Mouse (Mus musculus) hindbrain, embryonic 12.5 days (tissue): ENCODE data around the gene Map3k21. TPM values are rescaled to one million over a fixed set of nuclear protein-coding genes. Genes with fewer than 3 reads are reported as not detected.

Experiments
- ATAC-seq: fragments of 200-750 bp; cut with Nextera tagmentation; 2 replicates; pipeline ENCODE4 v1.8.0; 2017; ENCODE audit warnings: moderate TSS enrichment; ENCODE audit not compliant: low FRiP score
- H3K27ac ChIP-seq: fragments of 300-500 bp; sonication (generic); 2 replicates; pipeline ENCODE4 v1.5.1; 2016; ENCODE audit warnings: mild to moderate bottlenecking
- H3K27me3 ChIP-seq: fragments of 300-500 bp; sonication (generic); 2 replicates; pipeline ENCODE4 v1.6.1; 2016; ENCODE audit warnings: mild to moderate bottlenecking
- H3K36me3 ChIP-seq: fragments of 300-500 bp; sonication (generic); 2 replicates; pipeline ENCODE4 v1.6.1; 2016; ENCODE audit warnings: mild to moderate bottlenecking
- H3K4me1 ChIP-seq: fragments of 300-500 bp; sonication (generic); 2 replicates; pipeline ENCODE4 v1.6.1; 2016
- H3K4me2 ChIP-seq: fragments of 300-500 bp; sonication (generic); replicated peaks from 2 replicates; pipeline ENCODE4 v1.6.1; 2016; ENCODE audit warnings: mild to moderate bottlenecking
- H3K4me3 ChIP-seq: fragments of 300-500 bp; sonication (generic); 2 replicates; pipeline ENCODE4 v1.5.1; 2016; ENCODE audit warnings: mild to moderate bottlenecking
- H3K9ac ChIP-seq: fragments of 300-500 bp; sonication (generic); 2 replicates; pipeline ENCODE4 v1.6.1; 2016; ENCODE audit warnings: mild to moderate bottlenecking, moderate library complexity
- H3K9me3 ChIP-seq: fragments of 300-500 bp; sonication (generic); replicated peaks from 2 replicates; pipeline ENCODE4 v1.6.1; 2016; ENCODE audit warnings: mild to moderate bottlenecking
- WGBS: fragments of 180-500 bp; shearing (Covaris S2); methylation state at CpG from one replicate; pipeline ENCODE4 v1.1.7; 2016; 5-methylcytosine and 5-hydroxymethylcytosine counted together
- polyA plus RNA-seq: library from polyadenylated mRNA; unstranded; fragments of >200 nt; fragmentation: Nextera tagmentation; extraction: Ambion mirVana; gene quantifications from 2 replicates; pipeline ENCODE4 v1.2.1, GENCODE M21; 2016

Map3k21 gene
- polyA plus RNA-seq, 1 experiment from 2014 or later = 0.31 TPM

GRCm38 (mm10) chr8:125985364-125985763, 75.1 kb downstream of the Map3k21 start:
- H3K27me3 ChIP-seq = 0 out of 2 replicates have a peak, but pooled peaks cover 2% of the 10 kb centered on the region
- WGBS = 92% methylated on average over 2 of the region's 2 CpGs
- ATAC-seq = no peak
- H3K4me2 ChIP-seq = no peak overlapping the region
- H3K4me3 ChIP-seq = no peak overlapping the region
- H3K9ac ChIP-seq = no peak overlapping the region
- no peak overlapping the region for H3K27ac ChIP-seq
- H3K9me3 ChIP-seq = no peaks in the 10 kb centered on the region
- H3K4me1 ChIP-seq = peaks cover 5% of the 10 kb centered on the region; the same call in 1 of the 2 replicates
- no peaks in the 10 kb centered on the region for H3K36me3 ChIP-seq

DNA sequence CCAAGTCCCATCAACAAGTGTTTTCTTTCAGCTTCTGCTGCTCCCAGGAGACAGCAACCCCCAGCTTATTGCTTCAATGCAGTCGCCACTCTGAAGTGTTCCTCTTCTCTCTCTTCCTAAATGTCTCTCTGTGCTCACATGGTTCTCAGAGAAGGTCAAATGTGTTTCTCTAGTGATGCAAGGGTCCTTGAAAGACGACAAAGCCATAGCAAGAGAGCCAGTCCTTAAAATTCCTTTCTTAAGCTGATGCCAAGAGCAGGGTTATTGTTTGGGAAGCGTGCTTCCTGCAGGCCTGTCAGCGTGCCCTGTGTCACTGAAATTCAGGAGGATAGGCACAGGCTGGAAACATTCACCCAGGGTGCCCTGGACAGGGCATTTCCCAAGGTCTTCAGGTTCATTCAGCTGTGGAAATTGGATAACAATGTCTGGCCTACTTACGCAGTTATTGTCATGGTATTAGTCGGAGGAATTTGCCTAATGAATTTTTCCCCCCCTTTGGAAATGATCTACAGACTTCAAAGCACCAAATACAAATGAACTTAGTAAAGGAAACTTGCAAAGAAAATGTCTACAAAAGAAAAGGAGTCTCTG, 76.8 kb downstream of the Map3k21 start:
- H3K36me3 ChIP-seq = no peaks in the 10 kb centered on the region
- no peak for ATAC-seq
- no peak overlapping the region for H3K9ac ChIP-seq
- no peaks in the 10 kb centered on the region for H3K9me3 ChIP-seq
- H3K27me3 ChIP-seq = 0 out of 2 replicates have a peak, but pooled peaks cover 2% of the 10 kb centered on the region
- H3K4me3 ChIP-seq = no peak overlapping the region
- no peak overlapping the region for H3K27ac ChIP-seq
- 32% methylated on average over 6 of the region's 6 CpGs for WGBS
- no peak overlapping the region for H3K4me2 ChIP-seq
- H3K4me1 ChIP-seq = peaks cover 5% of the 10 kb centered on the region; the same call in 1 of the 2 replicates

DNA sequence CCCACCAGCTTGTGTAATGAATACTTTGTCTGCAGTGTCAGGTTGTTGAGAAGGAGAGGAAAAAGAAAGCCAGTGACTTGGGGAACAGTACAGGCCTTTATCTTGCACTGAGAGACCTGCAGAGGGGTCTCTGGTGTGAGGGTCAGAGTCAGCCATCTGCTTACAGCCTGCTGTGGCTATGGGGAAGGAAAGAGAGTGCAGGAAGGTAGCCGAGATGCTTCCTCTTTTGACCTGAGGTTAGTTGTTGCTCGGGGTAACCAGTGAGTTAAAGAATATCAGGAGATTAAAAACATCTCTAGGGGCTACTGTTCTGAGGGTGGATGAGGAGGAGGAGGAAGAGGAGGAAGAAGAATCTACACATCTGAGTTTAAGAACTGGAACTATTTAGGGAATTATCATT, 77.7 kb downstream of the Map3k21 start:
- H3K9me3 ChIP-seq = no peaks in the 10 kb centered on the region
- H3K4me2 ChIP-seq = no peak overlapping the region
- H3K4me1 ChIP-seq = peaks cover 5% of the 10 kb centered on the region; the same call in 1 of the 2 replicates
- no peaks in the 10 kb centered on the region for H3K36me3 ChIP-seq
- peaks cover 7% of the 10 kb centered on the region for H3K27me3 ChIP-seq
- ATAC-seq = no peak
- no peak overlapping the region for H3K4me3 ChIP-seq
- H3K27ac ChIP-seq = no peak overlapping the region
- no peak overlapping the region for H3K9ac ChIP-seq
- 61% methylated on average over 2 of the region's 2 CpGs for WGBS

GRCm38 (mm10) chr8:125993636-125994035, 83.4 kb downstream of the Map3k21 start:
- Histone ChIP-seq H3K27me3 (peaks cover 54% of the 10 kb centered on the region), H3K36me3 (no peaks in the 10 kb centered on the region), H3K4me2 (no peak overlapping the region), H3K4me1 (peaks cover 15% of the 10 kb centered on the region), H3K4me3 (no peak overlapping the region), H3K27ac (no peak overlapping the region), H3K9me3 (no peaks in the 10 kb centered on the region), H3K9ac (no peak overlapping the region)
- no peak for ATAC-seq
- WGBS = 73% methylated on average over 9 of the region's 9 CpGs

DNA sequence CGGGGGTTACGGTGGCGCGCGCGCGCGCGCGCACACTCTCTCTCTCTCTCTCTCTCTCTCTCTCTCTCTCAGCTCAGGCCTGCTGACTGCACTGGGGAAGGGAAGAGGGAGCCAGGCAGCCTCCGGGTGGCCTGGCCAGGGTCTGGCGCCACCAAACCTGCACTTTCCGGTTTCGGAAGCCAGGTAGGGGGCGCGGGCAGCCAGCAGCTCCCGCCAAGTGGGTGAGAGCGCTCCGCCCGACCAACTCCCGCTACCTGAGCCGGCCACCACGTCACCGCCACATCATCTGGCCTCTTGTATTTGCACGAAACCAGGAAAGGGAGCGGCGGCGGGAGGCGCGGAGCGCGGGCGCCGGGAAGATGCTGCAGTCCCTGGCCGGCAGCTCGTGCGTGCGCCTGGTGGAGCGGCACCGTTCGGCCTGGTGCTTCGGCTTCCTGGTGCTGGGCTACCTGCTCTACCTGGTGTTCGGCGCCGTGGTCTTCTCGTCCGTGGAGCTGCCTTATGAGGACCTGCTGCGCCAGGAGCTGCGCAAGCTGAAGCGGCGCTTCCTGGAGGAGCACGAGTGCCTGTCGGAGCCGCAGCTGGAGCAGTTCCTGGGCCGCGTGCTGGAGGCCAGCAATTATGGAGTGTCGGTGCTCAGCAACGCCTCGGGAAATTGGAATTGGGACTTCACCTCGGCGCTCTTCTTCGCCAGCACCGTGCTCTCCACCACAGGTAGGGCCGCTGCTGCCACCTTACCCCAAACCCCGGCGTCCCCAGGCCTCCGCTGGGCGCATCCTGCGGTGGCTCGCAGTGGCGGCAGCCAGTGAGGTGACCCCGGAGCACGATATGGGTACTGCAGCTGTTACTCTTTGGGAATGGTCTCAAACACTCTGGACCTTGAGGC, 85.1 kb downstream of the Map3k21 start, which contains the start of gene Kcnk1:
Gene Kcnk1 (plus strand): TSS at position 70 of the 886 bp plus-strand sequence.
- H3K9ac ChIP-seq = peak within 1 kb of the TSS; percentile 75
- ATAC-seq = peak; percentile 81
- peaks cover 51% of the 10 kb centered on the region for H3K27me3 ChIP-seq
- H3K36me3 ChIP-seq = no peaks in the 10 kb centered on the region
- H3K9me3 ChIP-seq = no peaks in the 10 kb centered on the region
- H3K4me1 ChIP-seq = peaks cover 15% of the 10 kb centered on the region
- peak within 1 kb of the TSS; percentile 57 for H3K4me3 ChIP-seq
- peak within 1 kb of the TSS; percentile 35; the same call in 1 of the 2 replicates for H3K27ac ChIP-seq
- peak within 1 kb of the TSS; percentile 94 for H3K4me2 ChIP-seq
- under 1% methylated on average over 73 of the region's 73 CpGs for WGBS

- Histone ChIP-seq H3K4me2 (peak overlapping the region; percentile 94), H3K4me3 (peak overlapping the region; percentile 57), H3K27me3 (peaks cover 51% of the 10 kb centered on the region), H3K9me3 (no peaks in the 10 kb centered on the region), H3K9ac (peak overlapping the region; percentile 75), H3K4me1 (peaks cover 15% of the 10 kb centered on the region), H3K27ac (no peak overlapping the region), H3K36me3 (no peaks in the 10 kb centered on the region)
- peak; percentile 32; the same call in 1 of the 2 replicates for ATAC-seq
- WGBS = 12% methylated on average over 14 of the region's 14 CpGs
Measured at GRCm38 (mm10) chr8:125996031-125996839, 86.0 kb downstream of the Map3k21 start.

DNA sequence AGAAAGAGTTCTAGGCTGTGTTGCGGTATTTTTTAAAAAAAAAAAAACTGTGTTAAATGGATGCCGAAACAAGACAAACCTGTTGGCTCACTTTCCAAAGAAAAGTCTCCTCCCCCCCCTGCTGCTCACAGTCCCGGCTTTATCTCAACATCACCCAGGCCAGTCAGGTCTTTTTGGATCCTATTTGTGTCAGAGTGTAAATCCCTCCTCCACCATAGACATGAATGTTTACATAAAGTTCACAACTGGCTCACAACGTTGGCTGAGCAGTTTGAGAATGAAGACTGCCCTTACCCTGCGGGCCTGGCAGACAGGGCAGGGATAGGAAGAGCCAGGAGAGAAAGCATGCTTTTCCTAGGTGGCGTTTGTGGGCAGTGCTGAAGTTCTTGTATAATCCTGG, 86.7 kb downstream of the Map3k21 start:
- 0 out of 2 replicates have a peak overlapping the region, but pooled peaks have one; percentile 4 for H3K4me3 ChIP-seq

More for the DNA sequence above, 86.7 kb downstream of the Map3k21 start:
- Histone ChIP-seq H3K27ac (no peak overlapping the region), H3K9ac (no peak overlapping the region), H3K27me3 (peaks cover 51% of the 10 kb centered on the region), H3K4me2 (peak overlapping the region; percentile 94), H3K9me3 (no peaks in the 10 kb centered on the region), H3K4me1 (peaks cover 15% of the 10 kb centered on the region), H3K36me3 (no peaks in the 10 kb centered on the region)
- WGBS = 33% methylated on average over 6 of the region's 6 CpGs
- no peak for ATAC-seq

Other genes with a start within 250 kb of the Map3k21 start
- gene Map10, start 240.6 kb upstream of the Map3k21 start, polyA plus RNA-seq = 9.2 and 9.6 TPM in 2 replicates
- gene Ntpcr, start 180.5 kb upstream of the Map3k21 start, polyA plus RNA-seq = 19.8 and 24.1 TPM in 2 replicates
- gene Pcnx2, start 12.1 kb upstream of the Map3k21 start, polyA plus RNA-seq = 1.1 and 1.4 TPM in 2 replicates
- 12.7 and 14.2 TPM in 2 replicates for gene Kcnk1, start 84.7 kb downstream of the Map3k21 start, polyA plus RNA-seq